Mouse (Mus musculus) heart, postnatal 0 days (tissue): ENCODE measurements around the gene Klk5. TPM values are rescaled to one million over a fixed set of nuclear protein-coding genes. Genes with fewer than 3 reads are reported as not detected.

Experiments
- ATAC-seq: fragments of 200-750 bp; cut with Nextera tagmentation; 2 replicates; pipeline ENCODE4 v1.8.0; 2017; ENCODE audit warnings: low read depth, moderate number of reproducible peaks, moderate library complexity; ENCODE audit not compliant: insufficient read depth
- DNase-seq: peaks from one replicate; pipeline ENCODE4 v3.0.0-alpha.2; 2016; ENCODE audit warnings: low spot score
- H3K27ac ChIP-seq: fragments of 300-500 bp; sonication (generic); 2 replicates; pipeline ENCODE4 v1.5.1; 2014; ENCODE audit warnings: low read depth, mild to moderate bottlenecking
- H3K27me3 ChIP-seq: fragments of 300-500 bp; sonication (generic); 2 replicates; pipeline ENCODE4 v1.6.1; 2014; ENCODE audit warnings: low read length, mixed read lengths; ENCODE audit not compliant: control insufficient read depth, insufficient read depth
- H3K36me3 ChIP-seq: fragments of 300-500 bp; sonication (generic); replicated peaks from 2 replicates; pipeline ENCODE4 v1.6.1; 2014; ENCODE audit warnings: low read length, mixed read lengths; ENCODE audit not compliant: control insufficient read depth, insufficient read depth
- H3K4me1 ChIP-seq: fragments of 300-500 bp; sonication (generic); 2 replicates; pipeline ENCODE4 v1.6.1; 2014; ENCODE audit warnings: antibody characterized with exemption; ENCODE audit not compliant: control insufficient read depth, insufficient read depth
- H3K4me2 ChIP-seq: fragments of 300-500 bp; sonication (generic); 2 replicates; pipeline ENCODE4 v1.6.1; 2014; ENCODE audit warnings: low read depth, mild to moderate bottlenecking, low read length, moderate library complexity
- H3K4me3 ChIP-seq: fragments of 300-500 bp; sonication (generic); 2 replicates; pipeline ENCODE4 v1.5.1; 2014; ENCODE audit warnings: low read depth, low read length
- H3K9ac ChIP-seq: fragments of 300-500 bp; sonication (generic); replicated peaks from 2 replicates; pipeline ENCODE4 v1.6.1; 2014; ENCODE audit warnings: low read depth, low read length, mixed read lengths
- H3K9me3 ChIP-seq: fragments of 300-500 bp; sonication (generic); replicated peaks from 2 replicates; pipeline ENCODE4 v1.6.1; 2016; ENCODE audit warnings: low read length; ENCODE audit not compliant: control insufficient read depth
- CTCF ChIP-seq: IDR thresholded peaks from 2 replicates; pipeline ENCODE4 v1.5.1; 2016; ENCODE audit warnings: antibody characterized with exemption, control low read depth, low read depth
- EP300 ChIP-seq: IDR thresholded peaks from 2 replicates; pipeline ENCODE4 v1.6.1; 2016; ENCODE audit warnings: antibody characterized with exemption, low read depth
- WGBS: fragments of 180-500 bp; shearing (Covaris S2); extraction: QIAGEN DNeasy Blood & Tissue Kit; methylation state at CpG from one replicate; pipeline ENCODE4 v1.1.7; 2014; 5-methylcytosine and 5-hydroxymethylcytosine counted together
- polyA plus RNA-seq: library from polyadenylated mRNA; unstranded; fragments of >200 nt; fragmentation: Nextera tagmentation; extraction: Ambion mirVana; gene quantifications from 2 replicates; pipeline ENCODE4 v1.2.1, GENCODE M21; 2015
- total RNA-seq: library from RNA; depleted of rRNA; stranded (reverse); fragments of >200 nt; gene quantifications from 2 replicates; pipeline ENCODE4 v1.2.3, GENCODE M21; 2014; ENCODE audit warnings: low replicate concordance

Gene Klk5
- total and polyA plus RNA-seq, 2 experiments from 2014 or later: not detected

DNA sequence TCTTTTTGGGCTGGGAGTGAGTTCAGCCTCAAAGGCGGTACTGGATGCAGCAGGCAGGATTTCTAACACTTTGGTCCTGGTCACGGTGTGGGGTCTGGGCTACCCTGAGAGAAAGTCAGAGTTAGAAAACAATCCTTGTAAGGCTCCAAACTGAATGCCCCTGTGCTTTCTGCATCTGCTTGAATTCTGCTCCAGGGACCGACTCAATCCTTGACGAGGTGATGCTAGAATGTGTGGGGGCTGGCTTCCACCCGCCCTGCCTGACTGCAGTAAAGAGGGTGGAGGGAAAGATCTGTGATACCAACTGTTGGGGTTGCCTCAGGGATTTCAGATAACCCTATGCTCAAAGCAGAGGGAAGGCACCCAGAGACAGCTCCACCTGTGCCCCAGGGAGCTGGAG lies 30.8 kb upstream of the Klk5 start, which contains the start of gene Klk7:
Gene Klk7, plus strand, starts transcription at position 301 of the 400 bp plus-strand sequence.
- Histone ChIP-seq H3K27me3 (0 out of 2 replicates have a peak, but pooled peaks cover 2% of the 10 kb centered on the region), H3K9ac (no peak within 1 kb of the TSS), H3K9me3 (no peaks in the 10 kb centered on the region), H3K36me3 (no peaks in the 10 kb centered on the region), H3K4me3 (no peak within 1 kb of the TSS), H3K4me1 (no peaks in the 10 kb centered on the region), H3K4me2 (no peak within 1 kb of the TSS), H3K27ac (no peak within 1 kb of the TSS)
- ATAC-seq (no peak), DNase-seq (no peak)
- 47% methylated on average over 5 of the region's 5 CpGs for WGBS
- TF ChIP-seq CTCF: no peak
- TF ChIP-seq EP300: no peak

DNA sequence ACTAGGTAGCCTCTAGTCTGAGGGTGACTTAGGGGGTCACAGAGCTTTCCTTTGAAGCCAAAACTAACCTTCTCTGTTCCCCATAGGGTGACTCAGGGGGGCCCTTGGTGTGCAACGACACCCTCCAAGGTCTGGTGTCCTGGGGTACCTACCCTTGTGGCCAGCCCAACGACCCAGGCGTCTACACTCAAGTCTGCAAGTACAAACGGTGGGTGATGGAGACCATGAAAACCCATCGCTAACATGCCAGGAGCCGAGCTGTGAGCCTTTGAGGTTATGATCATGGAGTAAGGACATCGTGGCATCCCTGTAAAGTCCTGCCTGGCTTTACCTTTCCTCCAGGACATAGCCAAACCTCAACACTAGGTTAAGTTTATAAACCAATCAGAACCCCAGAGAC lies 26.6 kb upstream of the Klk5 start:
- H3K4me2 ChIP-seq: no peak overlapping the region
- no peak overlapping the region for H3K9ac ChIP-seq
- no peak overlapping the region for H3K4me3 ChIP-seq
- no peaks in the 10 kb centered on the region for H3K36me3 ChIP-seq
- DNase-seq (no peak), ATAC-seq (no peak)
- no peak overlapping the region for H3K27ac ChIP-seq
- TF ChIP-seq CTCF (no peak), EP300 (no peak)
- WGBS: 75% methylated on average over 7 of the region's 7 CpGs
- 0 out of 2 replicates have a peak, but pooled peaks cover 2% of the 10 kb centered on the region for H3K27me3 ChIP-seq
- H3K9me3 ChIP-seq: no peaks in the 10 kb centered on the region
- H3K4me1 ChIP-seq: no peaks in the 10 kb centered on the region

DNA sequence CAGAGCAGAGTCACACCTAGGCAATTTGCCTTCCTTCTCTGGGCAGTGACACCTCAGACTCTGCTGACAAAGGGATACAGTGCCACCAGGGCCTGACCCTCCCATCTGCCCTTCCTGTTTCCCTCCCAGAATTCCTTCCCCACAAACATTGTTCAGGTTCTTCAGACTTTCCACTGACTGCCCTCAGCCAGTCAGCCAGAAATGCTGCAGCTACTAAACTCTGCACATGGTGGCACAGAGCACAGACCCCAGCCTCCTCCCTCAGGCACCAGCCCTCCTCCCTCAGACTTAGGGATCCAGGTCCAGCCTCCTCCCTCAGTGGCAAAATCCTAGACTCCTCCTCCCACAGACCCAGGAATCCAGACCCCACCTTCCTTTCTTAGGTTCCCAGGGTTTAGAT lies 25.0 kb upstream of the Klk5 start:
- ATAC-seq (no peak), DNase-seq (no peak)
- Histone ChIP-seq H3K27me3 (0 out of 2 replicates have a peak, but pooled peaks cover 2% of the 10 kb centered on the region), H3K9ac (no peak overlapping the region), H3K36me3 (no peaks in the 10 kb centered on the region), H3K4me2 (no peak overlapping the region), H3K4me3 (no peak overlapping the region), H3K9me3 (no peaks in the 10 kb centered on the region), H3K4me1 (no peaks in the 10 kb centered on the region), H3K27ac (no peak overlapping the region)
- TF ChIP-seq CTCF: no peak
- no peak for TF ChIP-seq EP300

DNA sequence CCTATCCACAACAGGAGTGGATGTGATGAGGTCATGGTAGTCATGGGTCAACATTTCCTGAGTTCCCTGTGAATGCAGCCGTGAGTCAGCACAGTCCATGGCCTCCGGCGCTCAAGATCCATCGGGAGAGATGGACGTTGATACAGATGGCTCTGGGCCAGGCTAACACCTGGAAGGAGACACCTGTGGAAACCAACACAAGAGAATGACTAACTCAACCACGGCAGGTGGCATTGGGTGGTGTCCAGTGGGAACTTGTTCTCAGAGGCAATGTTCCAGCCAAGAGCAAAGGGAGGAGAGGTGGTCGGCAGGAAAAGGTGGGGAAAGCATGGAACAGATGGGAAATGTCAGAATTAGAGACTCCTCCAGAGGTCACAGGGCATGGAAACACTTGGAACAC lies 20.2 kb upstream of the Klk5 start:
- no peaks in the 10 kb centered on the region for H3K27me3 ChIP-seq
- H3K36me3 ChIP-seq: no peaks in the 10 kb centered on the region
- H3K27ac ChIP-seq: no peak overlapping the region
- no peaks in the 10 kb centered on the region for H3K9me3 ChIP-seq
- ATAC-seq (no peak), DNase-seq (no peak)
- no peak overlapping the region for H3K4me2 ChIP-seq
- TF ChIP-seq CTCF: no peak
- no peak for TF ChIP-seq EP300
- no peak overlapping the region for H3K4me3 ChIP-seq
- H3K9ac ChIP-seq: no peak overlapping the region
- no peaks in the 10 kb centered on the region for H3K4me1 ChIP-seq
- WGBS: 70% methylated on average over 7 of the region's 7 CpGs

DNA sequence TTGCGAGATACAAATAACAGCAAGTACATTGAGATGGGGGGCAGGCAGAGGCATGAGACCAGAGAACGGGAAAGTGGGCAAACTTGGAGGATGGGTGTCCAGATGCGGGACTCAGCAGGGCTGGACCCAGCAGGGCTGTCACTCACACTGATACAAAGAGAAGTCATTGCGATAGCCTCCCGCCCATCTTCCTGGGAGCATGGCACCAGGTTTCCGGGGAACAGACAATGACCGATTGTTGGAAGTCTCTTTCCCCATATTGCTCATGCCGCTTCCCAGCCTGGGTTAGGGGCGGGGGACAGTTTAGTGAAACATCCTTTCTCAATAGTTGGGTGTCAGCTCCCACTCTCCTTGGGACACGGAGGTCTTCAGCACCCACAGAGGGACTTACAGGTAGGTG lies 17.6 kb upstream of the Klk5 start, which contains the start of gene Klk6:
Gene Klk6, plus strand, starts transcription at position 301 of the 400 bp plus-strand sequence.
- H3K27ac ChIP-seq: no peak within 1 kb of the TSS
- H3K9ac ChIP-seq: no peak within 1 kb of the TSS
- no peak for DNase-seq
- no peak within 1 kb of the TSS for H3K4me3 ChIP-seq
- WGBS: 74% methylated on average over 10 of the region's 10 CpGs
- H3K4me1 ChIP-seq: no peaks in the 10 kb centered on the region
- H3K36me3 ChIP-seq: no peaks in the 10 kb centered on the region
- no peak within 1 kb of the TSS for H3K4me2 ChIP-seq
- no peak for TF ChIP-seq EP300
- no peak for TF ChIP-seq CTCF
- ATAC-seq: no peak
- no peaks in the 10 kb centered on the region for H3K9me3 ChIP-seq
- no peaks in the 10 kb centered on the region for H3K27me3 ChIP-seq

DNA sequence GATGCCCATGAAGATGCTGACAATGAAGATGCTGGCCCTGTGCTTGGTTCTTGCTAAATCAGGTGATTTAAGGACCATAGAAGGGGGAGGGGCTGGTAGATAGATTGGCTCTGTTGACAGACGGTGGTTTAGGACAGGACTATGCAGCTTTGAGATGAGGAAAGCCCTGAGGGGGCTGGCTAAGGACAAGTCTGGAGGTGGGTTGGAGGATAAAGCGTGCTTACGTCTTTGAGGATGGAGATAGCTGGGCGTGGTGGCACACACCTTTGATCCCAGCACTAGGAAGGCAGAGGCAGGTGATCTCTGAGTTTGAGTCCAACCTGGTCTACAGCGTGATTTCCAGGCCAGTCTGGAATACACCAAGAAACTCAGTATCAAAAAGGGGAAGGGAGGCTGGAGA lies 15.7 kb upstream of the Klk5 start:
- ATAC-seq (no peak), DNase-seq (no peak)
- Histone ChIP-seq H3K4me2 (no peak overlapping the region), H3K27ac (no peak overlapping the region), H3K27me3 (no peaks in the 10 kb centered on the region), H3K9me3 (no peaks in the 10 kb centered on the region), H3K36me3 (no peaks in the 10 kb centered on the region), H3K4me3 (no peak overlapping the region), H3K9ac (no peak overlapping the region), H3K4me1 (no peaks in the 10 kb centered on the region)
- TF ChIP-seq EP300 (no peak), CTCF (no peak)
- 77% methylated on average over 5 of the region's 5 CpGs for WGBS
